Mouse (Mus musculus) cortical plate, adult 2 months (tissue): Measurements from ENCODE around the gene Pcdh8. TPM values are rescaled to one million over a fixed set of nuclear protein-coding genes. Genes with fewer than 3 reads are reported as not detected.

Experiments
- H3K27ac ChIP-seq: fragments of 200-500 bp; 2 replicates; pipeline ENCODE4 v1.5.1; 2012; ENCODE audit warnings: low read length, control low read depth, inconsistent platforms; ENCODE audit not compliant: insufficient read depth
- H3K4me1 ChIP-seq: fragments of 200-500 bp; 2 replicates; pipeline ENCODE4 v1.6.1; 2011; ENCODE audit warnings: low read length; ENCODE audit not compliant: control insufficient read depth, insufficient read depth
- H3K4me3 ChIP-seq: fragments of 200-500 bp; 2 replicates; pipeline ENCODE4 v1.5.1; 2011; ENCODE audit warnings: mild to moderate bottlenecking, low read length, control low read depth; ENCODE audit not compliant: insufficient read depth
- CTCF ChIP-seq: fragments of 200-500 bp; IDR thresholded peaks from 2 replicates; pipeline ENCODE4 v1.5.1; 2011; ENCODE audit warnings: mild to moderate bottlenecking, control low read depth, low read length; ENCODE audit not compliant: insufficient read depth; ENCODE audit errors: extremely low read depth
- POLR2A ChIP-seq: fragments of 200-500 bp; IDR thresholded peaks from 2 replicates; pipeline ENCODE4 v1.6.1; 2011; ENCODE audit warnings: mild to moderate bottlenecking, low read length, control low read depth; ENCODE audit not compliant: insufficient read depth; ENCODE audit errors: extremely low read depth
- polyA plus RNA-seq: library from polyadenylated mRNA; depleted of rRNA; stranded (reverse); fragments of >200 nt; gene quantifications from 2 replicates; pipeline ENCODE4 v1.2.3, GENCODE M21; 2012; rRNA removed

Pcdh8 gene
- polyA plus RNA-seq, result 25.3 and 26.5 TPM in 2 replicates

GRCm38 (mm10) chr14:79771094-79771535 lies at the start of gene Pcdh8:
TSS of gene Pcdh8 (minus strand) at chr14:79771312.
- no peaks in the 10 kb centered on the region for H3K4me1 ChIP-seq
- peak; percentile 92 for TF ChIP-seq POLR2A
- no peak for TF ChIP-seq CTCF
- peak within 1 kb of the TSS; percentile 49 for H3K4me3 ChIP-seq
- peak within 1 kb of the TSS; percentile 36; the same call in 1 of the 2 replicates for H3K27ac ChIP-seq

GRCm38 (mm10) chr14:79814709-79815108 lies 43.6 kb upstream of the Pcdh8 start:
- no peak overlapping the region for H3K27ac ChIP-seq
- H3K4me3 ChIP-seq, result no peak overlapping the region
- no peaks in the 10 kb centered on the region for H3K4me1 ChIP-seq
- no peak for TF ChIP-seq POLR2A
- no peak for TF ChIP-seq CTCF

- no peak for TF ChIP-seq CTCF
- no peak for TF ChIP-seq POLR2A
- H3K4me1 ChIP-seq, result no peaks in the 10 kb centered on the region
- no peak overlapping the region for H3K27ac ChIP-seq
- H3K4me3 ChIP-seq, result no peak overlapping the region
These were observed 43.0 kb upstream of the Pcdh8 start for GRCm38 (mm10) chr14:79814084-79814483.

- Histone ChIP-seq H3K4me3 (no peak overlapping the region), H3K4me1 (no peaks in the 10 kb centered on the region), H3K27ac (no peak overlapping the region)
- no peak for TF ChIP-seq POLR2A
- TF ChIP-seq CTCF, result no peak
These were observed 22.1 kb upstream of the Pcdh8 start for GRCm38 (mm10) chr14:79793179-79793578.

- no peak for TF ChIP-seq CTCF
- Histone ChIP-seq H3K27ac (no peak overlapping the region), H3K4me1 (no peaks in the 10 kb centered on the region), H3K4me3 (no peak overlapping the region)
These were observed 18.4 kb upstream of the Pcdh8 start for GRCm38 (mm10) chr14:79789535-79789934.

- Histone ChIP-seq H3K27ac (no peak overlapping the region), H3K4me3 (no peak overlapping the region), H3K4me1 (no peaks in the 10 kb centered on the region)
- TF ChIP-seq CTCF, result no peak
- TF ChIP-seq POLR2A, result no peak
These were observed 17.6 kb upstream of the Pcdh8 start for GRCm38 (mm10) chr14:79788656-79789204.

- TF ChIP-seq CTCF, result no peak
- no peak overlapping the region for H3K4me3 ChIP-seq
- H3K4me1 ChIP-seq, result no peaks in the 10 kb centered on the region
- H3K27ac ChIP-seq, result no peak overlapping the region
These were observed 16.8 kb upstream of the Pcdh8 start for GRCm38 (mm10) chr14:79787918-79788317.

GRCm38 (mm10) chr14:79785400-79785799 lies 14.3 kb upstream of the Pcdh8 start:
- Histone ChIP-seq H3K27ac (no peak overlapping the region), H3K4me1 (no peaks in the 10 kb centered on the region), H3K4me3 (no peak overlapping the region)
- TF ChIP-seq POLR2A, result no peak
- no peak for TF ChIP-seq CTCF

GRCm38 (mm10) chr14:79780889-79781288 lies 9.8 kb upstream of the Pcdh8 start:
- Histone ChIP-seq H3K4me3 (no peak overlapping the region), H3K4me1 (no peaks in the 10 kb centered on the region), H3K27ac (no peak overlapping the region)
- TF ChIP-seq POLR2A (no peak), CTCF (no peak)

GRCm38 (mm10) chr14:79780332-79780731 lies 9.2 kb upstream of the Pcdh8 start:
- no peak overlapping the region for H3K27ac ChIP-seq
- no peak for TF ChIP-seq CTCF
- TF ChIP-seq POLR2A, result no peak
- H3K4me3 ChIP-seq, result no peak overlapping the region
- no peaks in the 10 kb centered on the region for H3K4me1 ChIP-seq
